ENCODE assay signal across 12 mouse cellular contexts in the genomic region with DNA sequence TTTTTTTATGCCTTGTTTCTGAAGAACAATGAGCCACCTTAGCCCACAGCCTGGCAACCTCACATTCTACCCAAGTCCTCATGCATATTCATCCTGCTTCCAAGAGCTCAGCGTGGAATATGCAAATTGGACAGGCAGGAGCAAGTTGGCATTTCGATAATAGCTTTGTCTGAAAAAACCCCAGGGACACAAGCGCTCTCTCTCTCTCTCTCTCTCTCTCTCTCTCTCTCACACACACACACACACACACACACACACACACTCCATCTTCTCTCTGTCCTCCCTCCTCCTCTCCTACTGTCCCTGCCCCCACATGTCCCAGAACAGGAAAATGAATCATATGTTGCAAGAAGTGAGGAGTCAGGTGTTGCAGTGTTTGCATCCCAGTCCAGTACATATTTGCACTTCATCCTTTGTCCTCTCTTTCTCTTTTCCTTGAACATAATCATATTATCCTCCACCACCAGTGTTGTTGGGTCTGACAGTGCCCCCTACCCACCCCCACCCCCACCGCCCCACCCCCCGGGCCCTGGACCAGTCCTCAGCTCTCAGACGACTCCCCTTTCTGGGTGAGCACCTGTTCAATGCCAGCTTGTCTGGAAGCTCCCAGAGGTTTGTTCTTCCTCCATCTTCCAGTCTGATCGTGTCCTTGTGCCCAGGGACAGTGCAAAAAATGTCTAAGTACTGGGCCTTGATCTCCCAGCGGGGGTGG.
A peak's percentile ranks its signal among the peaks of the same experiment; 100 is the strongest.
DNase-seq lines count a peak whose midpoint lies in the region; ATAC-seq lines count a peak whose summit lies in the region.
"Had no signal": no experiment of that assay in that cellular context is flagged by ENCODE, and none has a peak within 500 bp of the region (broad histone marks: within the 10 kb centered on the region; RNA-seq: fewer than 3 reads in every experiment).

No protein-coding gene starts in this region.

- peaks cover 31% of the 10 kb centered on the region for H3K36me3 ChIP-seq in forebrain, embryonic 12.5 days (replicated peaks)
- peaks cover 34% of the 10 kb centered on the region for H3K36me3 ChIP-seq in neural tube, embryonic 13.5 days
- H3K36me3 ChIP-seq: limb, embryonic 15.5 days had no signal

- H3K9me3 ChIP-seq in forebrain, embryonic 12.5 days: no peaks in the 10 kb centered on the region
- H3K9me3 ChIP-seq in neural tube, embryonic 13.5 days: no peaks in the 10 kb centered on the region
- H3K9me3 ChIP-seq: limb, embryonic 15.5 days; megakaryocyte, embryonic 14.5 days had no signal

- H3K27ac ChIP-seq in forebrain, embryonic 12.5 days: peak overlapping the region; percentile 88
- peak overlapping the region; percentile 88 for H3K27ac ChIP-seq in neural tube, embryonic 13.5 days (replicated peaks)
- H3K27ac ChIP-seq: limb, embryonic 15.5 days had no signal

- peak; percentile 35 for DNase-seq in embryo, embryonic 11 days
- no peak for DNase-seq in embryo, embryonic 10 days (ENCODE audit: low spot score)
- peak; percentile 15 to 52 for DNase-seq in layer of hippocampus, postnatal 14 days (ENCODE audit: low spot score in 2 of 2)
- DNase-seq in thymus, postnatal 25 days: no peak
- DNase-seq in ovary, postnatal 14 days (ENCODE audit: low spot score): no peak
- DNase-seq in kidney, adult 11 months: no peak
- DNase-seq: kidney, adult 2 months had no signal

- peak overlapping the region; percentile 13 for H3K4me2 ChIP-seq in forebrain, embryonic 12.5 days
- no peak overlapping the region for H3K4me2 ChIP-seq in neural tube, embryonic 13.5 days
- H3K4me2 ChIP-seq: heart, embryonic 11.5 days; limb, embryonic 15.5 days had no signal

- H3K4me3 ChIP-seq in forebrain, embryonic 12.5 days (replicated peaks): no peak overlapping the region
- H3K4me3 ChIP-seq in neural tube, embryonic 13.5 days: no peak overlapping the region
- H3K4me3 ChIP-seq: limb, embryonic 15.5 days; megakaryocyte, embryonic 14.5 days had no signal

- no peak overlapping the region for H3K9ac ChIP-seq in forebrain, embryonic 12.5 days
- no peak overlapping the region for H3K9ac ChIP-seq in neural tube, embryonic 13.5 days
- H3K9ac ChIP-seq: limb, embryonic 15.5 days had no signal

- no peaks in the 10 kb centered on the region for H3K27me3 ChIP-seq in forebrain, embryonic 12.5 days
- H3K27me3 ChIP-seq in neural tube, embryonic 13.5 days: no peaks in the 10 kb centered on the region
- H3K27me3 ChIP-seq: limb, embryonic 15.5 days had no signal

- ATAC-seq in forebrain, embryonic 12.5 days (ENCODE audit: low FRiP score): peak; percentile 90
- peak; percentile 86 for ATAC-seq in neural tube, embryonic 13.5 days (ENCODE audit: low read depth)

- WGBS in forebrain, embryonic 12.5 days: 30% methylated on average over 8 of the region's 8 CpGs
- WGBS in neural tube, embryonic 13.5 days: 35% methylated on average over 8 of the region's 8 CpGs

- H3K4me1 ChIP-seq in forebrain, embryonic 12.5 days: peaks cover 24% of the 10 kb centered on the region
- peaks cover 24% of the 10 kb centered on the region for H3K4me1 ChIP-seq in neural tube, embryonic 13.5 days (replicated peaks)
- H3K4me1 ChIP-seq: limb, embryonic 15.5 days; megakaryocyte, embryonic 14.5 days had no signal

Comparison
In these comparisons a context has a peak if more than half of its experiments do, and no peak if none do; other contexts are left out.
1. DNase-seq: peak in embryo, embryonic 11 days (single experiment) and layer of hippocampus, postnatal 14 days (2 of 2); none in embryo, embryonic 10 days (single experiment), thymus, postnatal 25 days (single experiment), ovary, postnatal 14 days (single experiment) and kidney, adult 11 months (single experiment).